Mouse (Mus musculus) limb, embryonic 13.5 days (tissue): ENCODE data around the gene Slc25a41. TPM values are rescaled to one million over a fixed set of nuclear protein-coding genes. Genes with fewer than 3 reads are reported as not detected.

ENCODE experiments used
- ATAC-seq: fragments of 200-750 bp; cut with Nextera tagmentation; 2 replicates; pipeline ENCODE4 v1.8.0; 2017; ENCODE audit warnings: low read depth, moderate number of reproducible peaks, moderate TSS enrichment; ENCODE audit not compliant: low FRiP score
- H3K27ac ChIP-seq: fragments of 300-500 bp; sonication (generic); 2 replicates; pipeline ENCODE4 v1.5.1; 2015; ENCODE audit warnings: inconsistent platforms, mild to moderate bottlenecking, moderate library complexity
- H3K27me3 ChIP-seq: fragments of 300-500 bp; sonication (generic); 2 replicates; pipeline ENCODE4 v1.6.1; 2015; ENCODE audit warnings: mild to moderate bottlenecking, inconsistent platforms
- H3K36me3 ChIP-seq: fragments of 300-500 bp; sonication (generic); 2 replicates; pipeline ENCODE4 v1.6.1; 2015; ENCODE audit warnings: inconsistent platforms, mild to moderate bottlenecking, moderate library complexity
- H3K4me1 ChIP-seq: fragments of 300-500 bp; sonication (generic); 2 replicates; pipeline ENCODE4 v1.6.1; 2015; ENCODE audit warnings: inconsistent platforms
- H3K4me2 ChIP-seq: fragments of 300-500 bp; sonication (generic); replicated peaks from 2 replicates; pipeline ENCODE4 v1.6.1; 2015; ENCODE audit warnings: inconsistent platforms, mild to moderate bottlenecking, moderate library complexity
- H3K4me3 ChIP-seq: fragments of 300-500 bp; sonication (generic); 2 replicates; pipeline ENCODE4 v1.5.1; 2015; ENCODE audit warnings: moderate library complexity, mild to moderate bottlenecking, inconsistent platforms
- H3K9ac ChIP-seq: fragments of 300-500 bp; sonication (generic); 2 replicates; pipeline ENCODE4 v1.6.1; 2015; ENCODE audit warnings: mild to moderate bottlenecking, inconsistent platforms
- H3K9me3 ChIP-seq: fragments of 300-500 bp; sonication (generic); 2 replicates; pipeline ENCODE4 v1.6.1; 2016; ENCODE audit warnings: inconsistent platforms
- WGBS: fragments of 180-500 bp; shearing (Covaris S2); methylation state at CpG from one replicate; pipeline ENCODE4 v1.1.7; 2015; 5-methylcytosine and 5-hydroxymethylcytosine counted together
- polyA plus RNA-seq: library from polyadenylated mRNA; unstranded; fragments of >200 nt; fragmentation: Nextera tagmentation; extraction: Ambion mirVana; gene quantifications from 2 replicates; pipeline ENCODE4 v1.2.1, GENCODE M21; 2015

Slc25a41 gene
- polyA plus RNA-seq, 1 experiment from 2014 or later: not detected

DNA sequence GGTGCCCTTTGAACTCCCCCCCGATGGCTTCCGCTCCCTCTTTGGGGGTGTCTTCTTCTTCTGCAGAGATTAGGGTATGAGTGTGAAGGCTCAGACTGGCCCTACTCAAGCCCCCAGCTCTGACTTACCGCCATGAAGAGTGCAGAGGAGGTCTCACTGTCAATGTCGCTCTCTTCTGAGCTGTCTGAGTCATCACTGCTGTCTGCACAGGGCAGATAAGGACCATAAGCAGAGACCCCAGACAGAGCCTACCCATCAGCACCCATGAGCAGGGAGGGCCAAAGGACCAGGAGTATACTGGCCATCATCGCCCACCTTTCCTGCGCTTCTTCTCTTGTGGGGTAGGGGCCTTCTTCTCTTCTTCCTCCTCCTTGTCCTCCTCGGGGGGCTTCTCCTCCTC lies 37.5 kb downstream of the Slc25a41 start:
- H3K36me3 ChIP-seq: peaks cover 81% of the 10 kb centered on the region
- no peak for ATAC-seq
- H3K27me3 ChIP-seq: no peaks in the 10 kb centered on the region
- H3K4me3 ChIP-seq: no peak overlapping the region
- H3K27ac ChIP-seq: no peak overlapping the region
- H3K9me3 ChIP-seq: no peaks in the 10 kb centered on the region
- 92% methylated on average over 7 of the region's 7 CpGs for WGBS
- no peak overlapping the region for H3K9ac ChIP-seq
- no peak overlapping the region for H3K4me2 ChIP-seq
- no peaks in the 10 kb centered on the region for H3K4me1 ChIP-seq

DNA sequence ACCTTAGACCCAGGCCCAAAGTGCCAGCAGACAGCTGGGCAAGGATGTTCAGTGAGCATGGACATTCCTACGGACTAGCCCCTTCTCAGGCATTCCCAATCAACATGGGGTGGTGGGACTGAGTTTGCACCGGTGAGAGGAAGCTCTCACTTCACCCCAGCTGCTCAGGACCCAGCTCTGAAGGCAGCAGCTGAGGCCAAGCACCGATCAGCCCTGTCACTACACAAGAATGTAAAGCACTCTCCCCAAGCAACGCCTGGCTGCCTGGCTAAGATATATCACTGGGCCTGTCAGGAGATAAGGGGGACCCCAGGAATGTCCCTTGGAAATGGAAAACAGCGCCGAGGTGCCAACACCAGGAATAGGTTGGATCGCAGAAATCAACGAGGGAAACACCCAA lies 40.2 kb downstream of the Slc25a41 start:
- no peaks in the 10 kb centered on the region for H3K27me3 ChIP-seq
- peaks cover 14% of the 10 kb centered on the region for H3K4me1 ChIP-seq
- H3K4me3 ChIP-seq: no peak overlapping the region
- H3K9ac ChIP-seq: no peak overlapping the region
- no peak overlapping the region for H3K27ac ChIP-seq
- H3K4me2 ChIP-seq: no peak overlapping the region
- H3K9me3 ChIP-seq: no peaks in the 10 kb centered on the region
- WGBS: 68% methylated on average over 8 of the region's 8 CpGs
- no peak for ATAC-seq
- peaks cover 65% of the 10 kb centered on the region for H3K36me3 ChIP-seq

DNA sequence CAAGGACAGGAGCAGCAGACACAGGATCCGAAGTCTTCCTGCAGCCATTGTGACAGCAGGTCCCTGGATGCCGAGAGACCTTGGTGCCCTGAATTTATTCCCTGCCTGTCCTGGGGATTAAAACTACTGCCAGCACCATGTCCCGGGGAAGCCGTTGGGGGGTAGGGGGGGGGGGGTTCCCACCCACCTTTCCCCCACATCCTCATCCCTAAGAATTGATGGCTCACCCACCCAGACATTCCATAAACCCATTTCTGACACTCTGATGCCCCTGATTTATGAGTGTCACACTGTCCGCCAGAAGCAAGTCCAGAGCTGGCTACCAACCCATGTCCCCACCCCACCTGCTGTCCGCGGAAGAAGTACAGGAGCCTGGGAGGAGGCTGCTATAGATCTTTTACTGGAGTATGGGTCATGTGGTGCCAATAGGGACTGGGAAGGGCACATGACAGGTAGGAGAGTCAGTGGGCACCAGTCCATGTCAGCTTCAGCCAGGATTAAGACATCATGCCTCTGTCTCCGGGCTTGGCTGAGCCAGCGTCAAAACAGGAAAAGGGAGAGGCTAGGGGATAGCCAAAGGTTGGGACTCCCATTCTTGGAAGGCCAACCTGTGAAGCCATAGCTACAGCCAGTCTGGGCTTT lies 41.4 kb downstream of the Slc25a41 start, which contains the start of gene Pspn:
Gene Pspn (minus strand): TSS at position 51 of the 642 bp plus-strand sequence.
- peaks cover 14% of the 10 kb centered on the region for H3K4me1 ChIP-seq
- H3K4me2 ChIP-seq: no peak within 1 kb of the TSS
- no peak within 1 kb of the TSS for H3K9ac ChIP-seq
- H3K36me3 ChIP-seq: peaks cover 65% of the 10 kb centered on the region
- H3K4me3 ChIP-seq: no peak within 1 kb of the TSS
- no peaks in the 10 kb centered on the region for H3K9me3 ChIP-seq
- no peak for ATAC-seq
- WGBS: 78% methylated on average over 9 of the region's 9 CpGs
- H3K27ac ChIP-seq: no peak within 1 kb of the TSS
- H3K27me3 ChIP-seq: no peaks in the 10 kb centered on the region

DNA sequence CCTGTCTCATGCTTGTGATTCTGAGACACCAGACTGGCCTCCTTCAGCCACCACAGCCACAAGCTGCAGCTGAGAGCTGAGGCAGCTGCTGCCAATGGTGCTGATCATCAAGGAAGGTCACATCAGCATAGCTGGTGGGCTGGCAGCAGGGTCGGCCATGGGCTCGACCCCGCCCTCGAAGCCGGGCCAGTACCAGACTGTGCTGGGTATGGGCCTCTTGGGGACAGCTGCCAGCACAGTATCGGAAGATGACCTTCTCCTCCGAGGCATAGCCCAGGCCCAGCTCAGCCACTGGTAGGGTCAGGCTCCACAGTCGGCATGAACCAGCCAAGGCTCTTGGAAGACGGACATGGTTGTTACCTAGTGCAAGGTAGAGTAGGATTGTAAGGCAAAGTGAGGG lies 42.0 kb downstream of the Slc25a41 start:
- H3K4me1 ChIP-seq: peaks cover 14% of the 10 kb centered on the region
- H3K4me3 ChIP-seq: no peak overlapping the region
- no peak overlapping the region for H3K4me2 ChIP-seq
- H3K27ac ChIP-seq: no peak overlapping the region
- H3K27me3 ChIP-seq: no peaks in the 10 kb centered on the region
- no peak for ATAC-seq
- H3K9me3 ChIP-seq: no peaks in the 10 kb centered on the region
- 92% methylated on average over 9 of the region's 9 CpGs for WGBS
- H3K9ac ChIP-seq: no peak overlapping the region
- peaks cover 65% of the 10 kb centered on the region for H3K36me3 ChIP-seq

DNA sequence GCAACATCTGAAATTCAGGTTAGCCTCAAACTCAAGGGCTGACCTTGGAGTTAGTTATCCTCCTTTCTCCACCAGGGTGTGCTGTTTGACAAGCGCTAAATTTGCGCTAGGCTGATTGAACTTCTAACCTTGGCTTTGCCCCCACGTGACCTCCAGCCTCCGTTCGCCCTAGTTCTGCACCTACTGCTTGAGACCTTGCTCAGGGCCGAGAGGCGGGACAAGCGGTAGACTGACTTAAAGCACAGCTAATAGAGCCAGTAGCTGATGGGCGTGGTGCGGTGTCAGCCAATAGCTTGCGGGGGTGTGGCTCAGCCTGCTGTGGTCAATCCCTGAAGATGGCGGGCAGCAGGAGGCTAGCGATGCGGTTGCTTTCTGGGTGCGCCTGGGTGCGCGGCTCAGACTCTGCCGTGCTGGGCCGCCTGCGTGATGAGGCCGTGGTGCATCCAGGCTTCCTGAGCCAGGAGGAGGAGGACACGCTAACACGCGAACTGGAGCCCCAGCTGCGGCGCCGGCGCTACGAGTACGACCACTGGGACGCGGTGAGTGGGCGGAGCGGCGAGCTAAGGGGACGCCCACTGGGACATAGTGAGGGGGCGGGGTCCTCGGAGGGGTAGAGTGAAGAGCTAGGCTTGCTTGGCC lies 44.3 kb downstream of the Slc25a41 start, which contains the start of gene Alkbh7:
Gene Alkbh7 (plus strand): TSS at position 311 of the 639 bp plus-strand sequence.
- Histone ChIP-seq H3K9ac (peak within 1 kb of the TSS; percentile 74), H3K9me3 (no peaks in the 10 kb centered on the region), H3K4me1 (peaks cover 14% of the 10 kb centered on the region), H3K4me3 (peak within 1 kb of the TSS; percentile 81), H3K27ac (peak within 1 kb of the TSS; percentile 83), H3K36me3 (peaks cover 66% of the 10 kb centered on the region), H3K4me2 (peak within 1 kb of the TSS; percentile 76), H3K27me3 (no peaks in the 10 kb centered on the region)
- under 1% methylated on average over 38 of the region's 38 CpGs for WGBS
- peak; percentile 99 for ATAC-seq

DNA sequence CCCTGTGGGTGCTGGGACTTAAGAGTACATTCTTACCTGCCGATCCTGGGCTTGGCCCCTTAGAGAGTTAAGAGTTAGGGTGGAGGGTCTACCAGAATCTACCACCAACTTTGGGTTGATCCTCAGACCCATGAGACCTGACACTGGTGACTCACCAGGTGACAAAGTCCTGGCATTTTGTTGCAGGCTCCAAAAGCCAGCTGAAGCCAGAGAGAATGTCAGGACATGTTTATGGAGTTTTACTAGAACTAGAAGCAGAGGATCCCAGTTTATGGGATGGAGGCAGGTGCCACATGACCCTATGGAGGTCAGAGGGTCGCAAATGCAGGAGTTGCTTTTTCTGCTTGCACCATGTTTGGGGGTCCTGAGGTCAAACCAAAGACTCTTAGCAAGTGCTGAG lies 44.9 kb downstream of the Slc25a41 start:
- ATAC-seq: no peak
- H3K36me3 ChIP-seq: peaks cover 72% of the 10 kb centered on the region
- no peak overlapping the region for H3K9ac ChIP-seq
- H3K27ac ChIP-seq: no peak overlapping the region
- WGBS: 73% methylated on average over 2 of the region's 2 CpGs
- H3K27me3 ChIP-seq: no peaks in the 10 kb centered on the region
- peaks cover 14% of the 10 kb centered on the region for H3K4me1 ChIP-seq
- H3K4me3 ChIP-seq: peak overlapping the region; percentile 81; the same call in 1 of the 2 replicates
- H3K4me2 ChIP-seq: peak overlapping the region; percentile 76
- H3K9me3 ChIP-seq: no peaks in the 10 kb centered on the region

DNA sequence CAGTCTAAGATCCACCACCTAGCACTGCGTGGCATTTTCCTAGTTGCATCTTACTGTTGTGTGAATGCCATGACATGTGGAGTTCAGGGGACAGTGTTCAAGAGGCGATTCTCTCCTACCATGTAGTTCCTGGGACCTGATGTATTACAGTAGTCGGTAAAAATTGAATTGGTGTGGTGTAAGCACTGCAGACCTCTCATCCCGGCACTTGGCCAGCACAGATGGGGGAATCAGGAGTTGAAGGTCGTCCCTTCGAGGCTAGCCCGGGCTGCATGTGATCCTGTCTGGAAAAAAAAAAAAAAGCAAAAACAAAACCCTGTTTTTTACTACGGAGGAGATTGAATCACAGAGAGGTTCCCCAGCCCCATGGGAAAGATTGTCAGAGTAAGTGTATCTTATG lies 46.4 kb downstream of the Slc25a41 start:
- no peaks in the 10 kb centered on the region for H3K27me3 ChIP-seq

DNA sequence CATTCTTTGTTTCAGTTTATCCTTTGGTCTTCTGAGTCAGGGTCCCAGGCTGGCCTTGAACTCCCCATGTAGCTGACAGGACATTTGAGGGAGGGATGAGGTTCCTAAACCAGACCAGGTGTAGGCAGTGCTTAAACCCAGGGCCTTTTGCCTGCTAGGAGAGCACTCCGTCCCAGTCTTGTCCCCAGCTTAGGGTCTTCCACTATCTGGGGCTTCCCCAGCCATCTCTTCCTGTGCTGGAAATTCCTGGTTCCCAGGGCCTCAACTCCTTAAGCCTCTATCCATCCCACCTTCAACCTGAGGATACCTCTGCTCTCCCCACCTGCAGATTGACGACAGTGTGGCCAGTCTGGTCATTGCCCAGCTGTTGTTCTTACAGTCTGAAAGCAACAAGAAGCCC lies 50.5 kb downstream of the Slc25a41 start:
- Histone ChIP-seq H3K9me3 (no peaks in the 10 kb centered on the region), H3K4me3 (peak overlapping the region; percentile 88), H3K27ac (no peak overlapping the region), H3K36me3 (peaks cover 44% of the 10 kb centered on the region), H3K4me1 (peaks cover 7% of the 10 kb centered on the region), H3K27me3 (no peaks in the 10 kb centered on the region), H3K9ac (peak overlapping the region; percentile 86), H3K4me2 (peak overlapping the region; percentile 78)
- no peak for ATAC-seq
- 72% methylated on average over 2 of the region's 2 CpGs for WGBS

More for the DNA sequence above, 46.4 kb downstream of the Slc25a41 start:
- H3K36me3 ChIP-seq: peaks cover 68% of the 10 kb centered on the region
- H3K4me3 ChIP-seq: no peak overlapping the region
- WGBS: 92% methylated on average over 8 of the region's 8 CpGs
- ATAC-seq: no peak
- no peak overlapping the region for H3K9ac ChIP-seq
- H3K4me2 ChIP-seq: no peak overlapping the region
- peaks cover 21% of the 10 kb centered on the region for H3K4me1 ChIP-seq
- no peak overlapping the region for H3K27ac ChIP-seq
- H3K9me3 ChIP-seq: no peaks in the 10 kb centered on the region

DNA sequence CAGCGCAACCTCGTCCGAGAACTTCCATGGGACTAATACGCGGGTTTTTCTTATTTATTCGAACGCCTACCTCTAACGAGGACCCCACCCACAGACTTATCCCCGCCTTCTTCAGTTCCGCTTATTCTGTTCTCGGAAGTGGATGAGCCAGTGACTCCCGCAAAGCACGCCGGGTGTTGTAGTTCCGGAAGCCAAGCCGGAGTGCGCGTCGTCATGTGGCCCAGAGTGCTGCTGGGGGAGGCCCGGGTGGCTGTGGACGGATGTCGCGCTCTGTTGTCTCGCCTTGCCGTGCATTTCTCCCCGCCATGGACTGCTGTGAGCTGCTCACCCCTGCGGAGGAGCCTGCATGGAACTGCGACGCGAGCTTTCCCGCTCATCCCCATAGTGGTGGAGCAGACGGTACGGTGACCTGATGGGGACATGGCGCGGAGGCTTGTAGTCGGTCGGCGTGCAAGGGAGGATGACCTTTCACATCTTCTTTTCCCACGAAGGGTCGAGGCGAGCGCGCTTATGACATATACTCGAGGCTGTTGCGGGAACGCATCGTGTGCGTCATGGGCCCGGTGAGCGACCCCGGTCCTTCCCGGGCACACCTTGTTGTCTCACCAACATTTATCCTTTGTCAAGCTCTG lies 51.2 kb downstream of the Slc25a41 start, which contains the start of gene Clpp:
Gene Clpp (plus strand): TSS at position 191 of the 632 bp plus-strand sequence.
- peak; percentile 97 for ATAC-seq
- Histone ChIP-seq H3K4me1 (peaks cover 7% of the 10 kb centered on the region), H3K36me3 (peaks cover 37% of the 10 kb centered on the region), H3K9ac (peak within 1 kb of the TSS; percentile 86), H3K9me3 (no peaks in the 10 kb centered on the region), H3K4me3 (peak within 1 kb of the TSS; percentile 88), H3K27ac (peak within 1 kb of the TSS; percentile 70), H3K4me2 (peak within 1 kb of the TSS; percentile 78), H3K27me3 (no peaks in the 10 kb centered on the region)
- WGBS: under 1% methylated on average over 52 of the region's 52 CpGs

DNA sequence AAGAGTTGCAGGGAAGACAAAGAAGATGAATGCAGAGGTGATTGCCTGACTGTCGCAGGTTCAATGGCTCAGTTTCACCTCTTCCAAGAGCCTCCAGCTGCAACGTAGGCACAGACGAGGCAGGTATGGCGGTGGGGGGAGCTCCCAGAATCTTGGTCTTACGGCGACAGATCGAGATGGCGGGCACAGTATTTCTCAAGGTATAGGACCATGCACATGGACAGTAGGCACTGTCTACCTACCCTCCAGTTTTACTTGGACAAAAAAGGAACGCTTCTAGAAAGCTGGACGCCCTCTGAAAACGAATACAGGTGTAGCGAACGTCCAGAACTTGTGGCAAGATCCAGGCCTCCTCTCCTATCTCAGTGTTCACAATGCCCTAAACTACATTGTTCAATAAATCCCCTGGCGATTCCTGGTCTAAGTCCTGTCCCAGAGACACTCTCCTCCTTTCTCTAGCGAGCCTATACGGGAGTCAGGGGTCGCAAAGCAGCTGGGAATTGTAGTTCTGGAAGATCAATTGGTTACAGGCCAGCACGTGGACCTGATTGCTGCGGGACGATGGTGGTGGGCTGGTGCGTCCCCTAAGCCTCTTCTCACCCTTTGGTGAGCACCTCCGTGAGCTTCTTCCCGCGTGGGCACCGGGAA lies 51.9 kb downstream of the Slc25a41 start:
- ATAC-seq: peak; percentile 92
- Histone ChIP-seq H3K4me1 (peaks cover 7% of the 10 kb centered on the region), H3K9ac (peak overlapping the region; percentile 68), H3K27me3 (no peaks in the 10 kb centered on the region), H3K36me3 (peaks cover 31% of the 10 kb centered on the region), H3K9me3 (no peaks in the 10 kb centered on the region), H3K4me3 (peak overlapping the region; percentile 88), H3K27ac (peak overlapping the region; percentile 70; the same call in 1 of the 2 replicates), H3K4me2 (peak overlapping the region; percentile 78)
- 3% methylated on average over 25 of the region's 25 CpGs for WGBS

DNA sequence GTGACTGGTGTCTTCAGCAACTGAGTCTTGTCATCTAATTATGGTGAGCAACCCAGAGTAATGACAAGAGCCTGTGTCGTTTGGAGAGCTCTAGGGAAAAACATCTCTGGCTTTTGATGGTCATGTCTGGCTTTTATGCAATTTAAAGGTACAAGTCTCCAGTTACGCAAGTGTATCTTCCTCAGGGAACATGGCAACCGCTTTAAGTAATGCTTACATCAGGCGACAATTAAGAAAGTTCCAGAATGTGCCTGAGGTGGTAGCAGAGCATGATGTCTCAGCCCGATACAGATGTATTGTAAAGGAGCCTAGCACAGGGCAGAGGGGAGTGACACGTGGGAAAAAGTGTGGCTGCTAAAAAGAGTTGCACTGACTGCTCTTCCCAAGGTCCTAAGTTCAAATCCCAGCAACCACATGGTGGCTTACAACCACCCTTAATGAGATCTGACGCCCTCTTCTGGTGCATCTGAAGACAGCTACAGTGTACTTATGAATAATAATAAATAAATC lies 52.5 kb downstream of the Slc25a41 start:
- peak overlapping the region; percentile 78 for H3K4me2 ChIP-seq
- H3K4me3 ChIP-seq: peak overlapping the region; percentile 88
- WGBS: 71% methylated on average over 7 of the region's 7 CpGs
- H3K27ac ChIP-seq: no peak overlapping the region
- no peaks in the 10 kb centered on the region for H3K9me3 ChIP-seq
- H3K9ac ChIP-seq: no peak overlapping the region
- no peaks in the 10 kb centered on the region for H3K27me3 ChIP-seq
- H3K36me3 ChIP-seq: peaks cover 24% of the 10 kb centered on the region
- ATAC-seq: no peak
- peaks cover 7% of the 10 kb centered on the region for H3K4me1 ChIP-seq
